Mouse (Mus musculus): ENCODE data around the gene Lcn2.

GRCm38 (mm10) chr2:32417486-32417885 is 29.4 kb upstream of the Lcn2 start:
- TF ChIP-seq CTCF (IDR thresholded peaks at IDR 0.05; ENCODE audit: control insufficient read depth, insufficient read depth, insufficient replicate concordance, low read depth, low read length) (no peak), POLR2A (IDR thresholded peaks at IDR 0.05; ENCODE audit: control insufficient read depth, low read depth, low read length) (no peak)
